In the genomic region with DNA sequence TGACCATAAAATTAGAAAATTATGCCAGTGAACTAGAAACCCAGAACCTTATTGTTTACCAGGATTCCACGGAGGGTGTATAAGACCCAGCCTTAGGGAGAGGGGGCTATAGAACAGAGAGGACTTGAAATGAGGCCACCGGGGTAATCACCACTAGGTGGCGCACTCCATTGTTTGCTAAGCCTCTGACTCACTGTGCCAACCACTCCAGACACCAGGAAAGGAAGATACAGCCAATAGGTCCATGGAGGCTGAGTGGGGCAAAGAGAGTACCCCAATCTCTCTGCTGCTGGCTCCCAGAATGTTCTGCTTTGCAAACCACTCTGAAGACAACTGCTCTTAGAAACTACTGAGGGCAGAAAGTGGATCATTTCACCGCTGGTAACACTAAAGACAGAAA, we compare ENCODE assay signal across 7 mouse cellular contexts.
DNase-seq lines count a peak whose midpoint lies in the region; TF ChIP-seq lines count a peak whose summit lies in the region.

No protein-coding gene starts in this region.

- peak; percentile 56 for DNase-seq in ES-E14 (ENCODE audit: low read depth, low spot score)
- peak; percentile 72 to 74 for DNase-seq in adrenal gland, adult 18-20 months (ENCODE audit: low spot score in 2 of 2)
- peak; percentile 59 to 76 for DNase-seq in heart, adult 2 months
- peak; percentile 57 for DNase-seq in kidney, postnatal 14 days
- peak; percentile 80 for DNase-seq in lung, postnatal 36 days
- DNase-seq in spleen, postnatal 10 days (ENCODE audit: low spot score in 2 of 2): peak; percentile 9 to 61

- no peak overlapping the region for H3K9ac ChIP-seq in ES-E14 (ENCODE audit: insufficient read depth, low read depth, low read length, poor library complexity, severe bottlenecking)
- H3K9ac ChIP-seq in heart, adult 2 months (ENCODE audit: low read depth, low read length): no peak overlapping the region

- TF ChIP-seq POLR2A in cortical plate, adult 2 months (IDR thresholded peaks at IDR 0.05; ENCODE audit: extremely low read depth, insufficient read depth, low read length): no peak
- TF ChIP-seq POLR2A in heart, adult 2 months (IDR thresholded peaks at IDR 0.05; ENCODE audit: insufficient read depth, low read depth, low read length): no peak

- 35% methylated on average over 4 of the region's 4 CpGs for WGBS in heart, adult 2 months

- no peaks in the 10 kb centered on the region for H3K36me3 ChIP-seq in ES-E14 (ENCODE audit: control insufficient read depth, insufficient read depth, low read length, poor library complexity, severe bottlenecking)
- no peaks in the 10 kb centered on the region for H3K36me3 ChIP-seq in heart, adult 2 months (ENCODE audit: control insufficient read depth, insufficient read depth, low read length)

- peak; percentile 36; the same call in 1 of the 2 replicates for TF ChIP-seq EP300 in heart, adult 2 months (IDR thresholded peaks at IDR 0.05; ENCODE audit: insufficient read depth, low read depth, low read length)

- H3K27me3 ChIP-seq in heart, adult 2 months (ENCODE audit: control insufficient read depth, insufficient read depth, low read length): no peaks in the 10 kb centered on the region

- no peak overlapping the region for H3K4me3 ChIP-seq in ES-E14 (ENCODE audit: insufficient read depth in 1 of 2, low read depth in 1 of 2, low read length in 2 of 2, poor library complexity in 1 of 2, severe bottlenecking in 1 of 2)
- H3K4me3 ChIP-seq in cortical plate, adult 2 months (ENCODE audit: insufficient read depth, low read length): no peak overlapping the region
- no peak overlapping the region for H3K4me3 ChIP-seq in heart, adult 2 months

- H3K4me1 ChIP-seq in ES-E14 (ENCODE audit: control insufficient read depth in 2 of 2, insufficient read depth in 2 of 2, low read length in 2 of 2, poor library complexity in 1 of 2): no peaks in the 10 kb centered on the region
- no peaks in the 10 kb centered on the region for H3K4me1 ChIP-seq in cortical plate, adult 2 months (ENCODE audit: control insufficient read depth, insufficient read depth, low read length)
- peaks cover 1% of the 10 kb centered on the region; the same call in 1 of the 2 replicates for H3K4me1 ChIP-seq in heart, adult 2 months (ENCODE audit: control insufficient read depth, insufficient read depth, low read length)

- no peak overlapping the region for H3K27ac ChIP-seq in ES-E14 (ENCODE audit: insufficient read depth, low read depth, low read length, poor library complexity, severe bottlenecking)
- H3K27ac ChIP-seq in cortical plate, adult 2 months (ENCODE audit: insufficient read depth, low read length): no peak overlapping the region
- H3K27ac ChIP-seq in heart, adult 2 months: no peak overlapping the region

- no peaks in the 10 kb centered on the region for H3K9me3 ChIP-seq in ES-E14 (ENCODE audit: control insufficient read depth, insufficient read depth, low read depth, low read length)

- peak; percentile 45 for TF ChIP-seq CTCF in cortical plate, adult 2 months (IDR thresholded peaks at IDR 0.05; ENCODE audit: extremely low read depth, insufficient read depth, low read length)
- peak; percentile 97 for TF ChIP-seq CTCF in heart, adult 2 months (IDR thresholded peaks at IDR 0.05)

- no peaks in the 10 kb centered on the region for H3K79me2 ChIP-seq in heart, adult 2 months (replicated peaks; ENCODE audit: control insufficient read depth, insufficient read depth, low read length)

- in situ Hi-C loops in ES-E14 (cut with MboI; ENCODE audit: low sequenced_read_pairs in 2 of 2, unreplicated experiment in 2 of 2): no loop called here

- intact Hi-C loops in heart, adult 2 months (cut with DNase I): loop anchor here (1.0 to 10.0 kb wide), 3 partner anchors 102 to 749 kb away; no protein-coding TSS in a partner anchor

TF ChIP-seq in ES-E14, 5 proteins besides CTCF, POLR2A, EP300 and RAD21:
- TF ChIP-seq ZC3H11A (IDR thresholded peaks at IDR 0.05; ENCODE audit: borderline replicate concordance, low read depth, low read length): peak; percentile 15; the same call in 1 of the 2 replicates
- no peak for TF ChIP-seq ZNF384 (IDR thresholded peaks at IDR 0.05; ENCODE audit: low read depth, low read length)
- TF ChIP-seq MAFK (IDR thresholded peaks at IDR 0.05; ENCODE audit: insufficient read depth, low read depth, low read length): no peak
- TF ChIP-seq HCFC1 (IDR thresholded peaks at IDR 0.05; ENCODE audit: borderline replicate concordance, insufficient read depth, low read length): no peak
- TF ChIP-seq CHD2 (IDR thresholded peaks at IDR 0.05; ENCODE audit: low read depth, low read length): no peak
